In genomic region chr17:81193230-81193871, GRCm38 (mm10) we compare ENCODE assay signal across 8 mouse cellular contexts.
DNase-seq lines count a peak whose midpoint lies in the region; ATAC-seq and TF ChIP-seq lines count a peak whose summit lies in the region.

No protein-coding gene starts in this region.

- no peaks in the 10 kb centered on the region for H3K27me3 ChIP-seq in heart, embryonic 11.5 days (ENCODE audit: control insufficient read depth, insufficient read depth, low read length)
- no peaks in the 10 kb centered on the region for H3K27me3 ChIP-seq in forebrain, embryonic 10.5 days (ENCODE audit: poor library complexity, severe bottlenecking)
- no peaks in the 10 kb centered on the region for H3K27me3 ChIP-seq in hindbrain, postnatal 0 days (ENCODE audit: insufficient read depth, low read length)
- H3K27me3 ChIP-seq in midbrain, embryonic 12.5 days, result no peaks in the 10 kb centered on the region
- H3K27me3 ChIP-seq in stomach, embryonic 16.5 days (ENCODE audit: control insufficient read depth, insufficient read depth, low read length), result no peaks in the 10 kb centered on the region

- peak; percentile 71 to 84 for DNase-seq in heart, postnatal 10 days
- peak; percentile 24 for DNase-seq in c-Kit-positive CD71-positive TER-119-negative erythroid progenitor cells, embryonic 14.5 days (ENCODE audit: low read depth)
- peak; percentile 60 for DNase-seq in forebrain, embryonic 10.5 days (ENCODE audit: extremely low spot score, low spot score)
- DNase-seq in hindbrain, postnatal 0 days (ENCODE audit: low spot score), result peak; percentile 93
- DNase-seq in left cerebral cortex, postnatal 25 days (ENCODE audit: low spot score in 2 of 2), result peak; percentile 80 to 85

- H3K9ac ChIP-seq in heart, embryonic 11.5 days (ENCODE audit: low read depth, low read length), result no peak overlapping the region
- H3K9ac ChIP-seq in hindbrain, postnatal 0 days (replicated peaks; ENCODE audit: low read length), result no peak overlapping the region
- H3K9ac ChIP-seq in midbrain, embryonic 12.5 days (replicated peaks), result no peak overlapping the region
- no peak overlapping the region for H3K9ac ChIP-seq in stomach, embryonic 16.5 days (ENCODE audit: low read length)

- 41% methylated on average over 8 of the region's 8 CpGs for WGBS in heart, embryonic 11.5 days (ENCODE audit: insufficient replicate concordance)
- 48% methylated on average over 8 of the region's 8 CpGs for WGBS in forebrain, embryonic 10.5 days
- 38% methylated on average over 8 of the region's 8 CpGs for WGBS in hindbrain, postnatal 0 days
- 40% methylated on average over 8 of the region's 8 CpGs for WGBS in midbrain, embryonic 12.5 days
- WGBS in stomach, embryonic 16.5 days, result 35% methylated on average over 8 of the region's 8 CpGs

- H3K9me3 ChIP-seq in heart, embryonic 11.5 days (replicated peaks; ENCODE audit: control insufficient read depth, low read length), result no peaks in the 10 kb centered on the region
- H3K9me3 ChIP-seq in forebrain, embryonic 10.5 days, result no peaks in the 10 kb centered on the region
- no peaks in the 10 kb centered on the region for H3K9me3 ChIP-seq in hindbrain, postnatal 0 days (ENCODE audit: low read length)
- H3K9me3 ChIP-seq in midbrain, embryonic 12.5 days, result no peaks in the 10 kb centered on the region
- H3K9me3 ChIP-seq in stomach, embryonic 16.5 days (replicated peaks; ENCODE audit: control insufficient read depth, low read length), result no peaks in the 10 kb centered on the region

- H3K4me3 ChIP-seq in heart, embryonic 11.5 days (ENCODE audit: low read depth, low read length), result no peak overlapping the region
- H3K4me3 ChIP-seq in forebrain, embryonic 10.5 days, result no peak overlapping the region
- H3K4me3 ChIP-seq in hindbrain, postnatal 0 days (ENCODE audit: low read length), result no peak overlapping the region
- H3K4me3 ChIP-seq in midbrain, embryonic 12.5 days, result no peak overlapping the region
- peak overlapping the region; percentile 24; the same call in 1 of the 2 replicates for H3K4me3 ChIP-seq in stomach, embryonic 16.5 days (replicated peaks; ENCODE audit: low read length)

- TF ChIP-seq CTCF in hindbrain, postnatal 0 days (IDR thresholded peaks at IDR 0.05; ENCODE audit: low read depth), result peak; percentile 77

- intact Hi-C loops in heart, postnatal 10 days (cut with DNase I), result loop anchor here (2.0 to 5.0 kb wide), 4 partner anchors 593 to 1809 kb away; no protein-coding TSS in a partner anchor
- intact Hi-C loops in left cerebral cortex, postnatal 25 days (cut with DNase I), result loop anchor here (2.0 to 10.0 kb wide), 7 partner anchors 221 to 1809 kb away; no protein-coding TSS in a partner anchor

- no peak overlapping the region for H3K4me2 ChIP-seq in heart, embryonic 11.5 days
- peak overlapping the region; percentile 23; the same call in 1 of the 2 replicates for H3K4me2 ChIP-seq in hindbrain, postnatal 0 days (ENCODE audit: low read depth, low read length)
- H3K4me2 ChIP-seq in midbrain, embryonic 12.5 days (replicated peaks), result no peak overlapping the region
- peak overlapping the region; percentile 30; the same call in 1 of the 2 replicates for H3K4me2 ChIP-seq in stomach, embryonic 16.5 days (ENCODE audit: low read depth, low read length)

- H3K27ac ChIP-seq in heart, embryonic 11.5 days (ENCODE audit: low read depth, low read length), result no peak overlapping the region
- H3K27ac ChIP-seq in forebrain, embryonic 10.5 days, result no peak overlapping the region
- no peak overlapping the region for H3K27ac ChIP-seq in hindbrain, postnatal 0 days
- H3K27ac ChIP-seq in midbrain, embryonic 12.5 days (replicated peaks), result no peak overlapping the region
- no peak overlapping the region for H3K27ac ChIP-seq in stomach, embryonic 16.5 days (ENCODE audit: low read length)

- no peaks in the 10 kb centered on the region for H3K4me1 ChIP-seq in heart, embryonic 11.5 days (ENCODE audit: control insufficient read depth, insufficient read depth, low read length)
- no peaks in the 10 kb centered on the region for H3K4me1 ChIP-seq in forebrain, embryonic 10.5 days
- no peaks in the 10 kb centered on the region for H3K4me1 ChIP-seq in hindbrain, postnatal 0 days (ENCODE audit: insufficient read depth, low read length)
- H3K4me1 ChIP-seq in midbrain, embryonic 12.5 days, result no peaks in the 10 kb centered on the region
- 0 out of 2 replicates have a peak, but pooled peaks cover 4% of the 10 kb centered on the region for H3K4me1 ChIP-seq in stomach, embryonic 16.5 days (ENCODE audit: control insufficient read depth, insufficient read depth, low read length)

- no peak for ATAC-seq in heart, embryonic 11.5 days (replicated peaks; ENCODE audit: insufficient number of reproducible peaks, low FRiP score, low TSS enrichment)
- 0 out of 2 replicates have a peak, but pooled peaks have one; percentile 47 for ATAC-seq in hindbrain, postnatal 0 days
- peak; percentile 55; the same call in 1 of the 2 replicates for ATAC-seq in midbrain, embryonic 12.5 days (ENCODE audit: low FRiP score, low read depth)
- ATAC-seq in stomach, embryonic 16.5 days (ENCODE audit: insufficient read depth, low FRiP score), result no peak

- no peaks in the 10 kb centered on the region for H3K36me3 ChIP-seq in heart, embryonic 11.5 days (ENCODE audit: control insufficient read depth, insufficient read depth, low read length)
- no peaks in the 10 kb centered on the region for H3K36me3 ChIP-seq in forebrain, embryonic 10.5 days (replicated peaks)
- H3K36me3 ChIP-seq in hindbrain, postnatal 0 days (ENCODE audit: insufficient read depth, low read length), result no peaks in the 10 kb centered on the region
- no peaks in the 10 kb centered on the region for H3K36me3 ChIP-seq in midbrain, embryonic 12.5 days
- H3K36me3 ChIP-seq in stomach, embryonic 16.5 days (ENCODE audit: control insufficient read depth, insufficient read depth, low read length), result no peaks in the 10 kb centered on the region

Comparison
In these comparisons a context has a peak if more than half of its experiments do, and no peak if none do; other contexts are left out.
1. DNase-seq: peak in every context shown above with its lines; median percentile 93 in hindbrain, postnatal 0 days; 82 in left cerebral cortex, postnatal 25 days; 78 in heart, postnatal 10 days; 60 in forebrain, embryonic 10.5 days; 24 in c-Kit-positive CD71-positive TER-119-negative erythroid progenitor cells, embryonic 14.5 days.
2. ATAC-seq: peak in hindbrain, postnatal 0 days (single experiment) and midbrain, embryonic 12.5 days (single experiment); none in heart, embryonic 11.5 days (single experiment) and stomach, embryonic 16.5 days (single experiment).
3. H3K4me2 ChIP-seq: peak in hindbrain, postnatal 0 days (single experiment) and stomach, embryonic 16.5 days (single experiment); none in heart, embryonic 11.5 days (single experiment) and midbrain, embryonic 12.5 days (single experiment).